Mouse (Mus musculus) MEL (cell line): ENCODE results near the gene Plxdc2.

ENCODE experiments used
- BHLHE40 ChIP-seq: IDR thresholded peaks from 2 replicates; pipeline ENCODE4 v1.6.1; 2012; ENCODE audit warnings: low read depth, mild to moderate bottlenecking, inconsistent platforms, low read length, improper control_type of control experiment, borderline replicate concordance
- CTCF ChIP-seq, 3 experiments: IDR thresholded peaks in 2 of 3; conservative IDR thresholded peaks in 1 of 3; 2 replicates each; pipeline ENCODE4 v1.5.1; 2011 to 2012; ENCODE audit warnings: low read length in 3 of 3, low read depth in 2 of 3, mild to moderate bottlenecking in 2 of 3, improper control_type of control experiment in 1 of 3, inconsistent platforms in 1 of 3, mixed read lengths in 1 of 3, moderate library complexity in 1 of 3; ENCODE audit not compliant: control insufficient read depth in 1 of 3, insufficient read depth in 1 of 3, poor library complexity in 1 of 3, severe bottlenecking in 1 of 3
- GABPA ChIP-seq: IDR thresholded peaks from 2 replicates; pipeline ENCODE4 v1.6.1; 2012; ENCODE audit warnings: low read depth, mild to moderate bottlenecking, inconsistent platforms, low read length, improper control_type of control experiment, moderate library complexity
- GATA1 ChIP-seq: IDR thresholded peaks from 2 replicates; pipeline ENCODE4 v1.6.1; 2011; ENCODE audit warnings: low read depth, low read length, improper control_type of control experiment
- JUND ChIP-seq: IDR thresholded peaks from 2 replicates; pipeline ENCODE4 v1.6.1; 2011; ENCODE audit warnings: low read depth, mild to moderate bottlenecking, improper control_type of control experiment, low read length
- MAFK ChIP-seq: IDR thresholded peaks from 2 replicates; pipeline ENCODE4 v1.6.1; 2011; ENCODE audit warnings: low read depth, mild to moderate bottlenecking, low read length, improper control_type of control experiment, borderline replicate concordance
- MEF2A ChIP-seq: IDR thresholded peaks from 2 replicates; pipeline ENCODE4 v1.6.1; 2014; ENCODE audit warnings: low read depth, mild to moderate bottlenecking, inconsistent platforms, low read length, improper control_type of control experiment; ENCODE audit not compliant: poor library complexity, insufficient replicate concordance, severe bottlenecking; ENCODE audit errors: extremely low read depth
- MYB ChIP-seq: IDR thresholded peaks from 2 replicates; pipeline ENCODE4 v1.6.1; 2011; ENCODE audit warnings: mild to moderate bottlenecking, low read depth, low read length, improper control_type of control experiment
- POLR2A ChIP-seq, 2 experiments: IDR thresholded peaks; 2 replicates each; pipeline ENCODE4 v1.6.1; 2011 to 2012; ENCODE audit warnings: low read length in 2 of 2, mild to moderate bottlenecking in 2 of 2, control low read depth in 1 of 2, improper control_type of control experiment in 1 of 2, low read depth in 1 of 2, moderate library complexity in 1 of 2; ENCODE audit not compliant: control insufficient read depth in 1 of 2, insufficient read depth in 1 of 2, poor library complexity in 1 of 2
- SIN3A ChIP-seq: IDR thresholded peaks from 2 replicates; pipeline ENCODE4 v1.6.1; 2012; ENCODE audit warnings: low read length, improper control_type of control experiment, inconsistent platforms
- TBP ChIP-seq: IDR thresholded peaks from 2 replicates; pipeline ENCODE4 v1.8.0; 2011; ENCODE audit warnings: low read depth, low read length, improper control_type of control experiment
- USF1 ChIP-seq: IDR thresholded peaks from 2 replicates; pipeline ENCODE4 v1.6.1; 2014; ENCODE audit warnings: low read depth, mild to moderate bottlenecking, inconsistent platforms, low read length, improper control_type of control experiment, moderate library complexity
- ZC3H11A ChIP-seq: IDR thresholded peaks from 2 replicates; pipeline ENCODE4 v1.6.1; 2012; ENCODE audit warnings: low read depth, mild to moderate bottlenecking, inconsistent platforms, low read length, improper control_type of control experiment

GRCm38 (mm10) chr2:16545207-16545606 lies 189.1 kb downstream of the Plxdc2 start:
- TF ChIP-seq ZC3H11A (no peak), CTCF (IDR thresholded peaks at IDR 0.05 in 2 of 3, conservative IDR thresholded peaks at IDR 0.05 in 1 of 3; ENCODE audit: control insufficient read depth in 1 of 3, insufficient read depth in 1 of 3, low read depth in 2 of 3, low read length in 3 of 3, poor library complexity in 1 of 3, severe bottlenecking in 1 of 3) (no peak), POLR2A (IDR thresholded peaks at IDR 0.05; ENCODE audit: control insufficient read depth in 1 of 2, insufficient read depth in 1 of 2, low read depth in 1 of 2, low read length in 2 of 2, poor library complexity in 1 of 2) (no peak), USF1 (no peak), MAFK (no peak), GABPA (no peak), GATA1 (no peak), SIN3A (no peak), TBP (no peak), MYB (no peak), BHLHE40 (no peak), JUND (no peak), MEF2A (no peak)
